Mouse (Mus musculus) activated CD4-positive, CD25-positive, alpha-beta regulatory T cell, adult 4 months (primary cell): ENCODE measurements around the gene Acot13. TPM values are rescaled to one million over a fixed set of nuclear protein-coding genes. Genes with fewer than 3 reads are reported as not detected.
"Not testable (repeated sequence)": the region's sequence is repeated elsewhere in the genome, so short reads cannot be mapped to it uniquely, and the experiment has no call there.

Experiments used
- ATAC-seq: one replicate; pipeline ENCODE4 v1.8.0; 2017
- polyA plus RNA-seq, 2 experiments: library from polyadenylated mRNA; unstranded; fragments of 100-300 nt; shearing (Covaris generic); gene quantifications; one replicate each; pipeline ENCODE4 v1.2.1; 2017

The Acot13 gene
- polyA plus RNA-seq = 10 to 100 TPM; 69.2 to 76.1 TPM

DNA sequence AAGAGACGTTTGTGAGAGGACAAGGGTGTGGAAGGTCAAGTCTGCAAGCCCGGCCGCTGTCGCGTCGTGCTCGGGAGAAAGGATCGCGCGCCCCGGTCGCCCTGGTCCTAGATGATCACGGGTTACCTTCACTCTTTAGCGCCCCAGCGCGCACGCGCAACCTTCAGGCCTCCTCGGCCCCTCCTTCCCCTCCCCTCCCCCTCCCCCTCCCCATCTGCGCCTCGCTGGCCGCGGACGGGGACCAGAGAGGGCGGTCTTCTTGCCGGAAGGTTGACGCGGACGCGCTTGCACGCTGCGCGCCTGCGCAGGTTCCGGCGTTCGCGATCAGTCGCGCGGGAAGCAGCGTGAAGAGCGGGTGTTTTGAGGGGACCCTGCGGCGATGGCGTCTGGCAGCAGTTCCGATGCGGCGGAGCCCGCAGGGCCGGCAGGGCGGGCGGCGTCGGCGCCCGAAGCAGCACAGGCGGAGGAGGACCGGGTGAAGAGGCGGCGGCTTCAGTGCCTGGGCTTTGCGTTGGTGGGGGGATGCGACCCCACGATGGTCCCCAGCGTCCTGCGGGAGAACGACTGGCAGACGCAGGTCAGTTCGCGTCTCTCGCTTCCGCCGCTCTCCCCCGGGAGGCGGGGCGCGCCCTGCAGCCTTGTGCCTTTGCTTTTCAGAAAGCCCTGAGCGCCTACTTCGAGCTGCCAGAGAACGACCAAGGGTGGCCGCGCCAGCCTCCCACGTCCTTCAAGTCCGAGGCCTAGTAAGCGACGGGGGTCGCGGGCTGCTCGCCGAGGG lies at the start of gene Acot13, which contains the start of gene Tdp2:
Gene Acot13, minus strand, starts transcription at position 188 of the 778 bp plus-strand sequence.
Gene Tdp2, plus strand, starts transcription at position 327 of the 778 bp plus-strand sequence.
- peak; percentile 96 for ATAC-seq

DNA sequence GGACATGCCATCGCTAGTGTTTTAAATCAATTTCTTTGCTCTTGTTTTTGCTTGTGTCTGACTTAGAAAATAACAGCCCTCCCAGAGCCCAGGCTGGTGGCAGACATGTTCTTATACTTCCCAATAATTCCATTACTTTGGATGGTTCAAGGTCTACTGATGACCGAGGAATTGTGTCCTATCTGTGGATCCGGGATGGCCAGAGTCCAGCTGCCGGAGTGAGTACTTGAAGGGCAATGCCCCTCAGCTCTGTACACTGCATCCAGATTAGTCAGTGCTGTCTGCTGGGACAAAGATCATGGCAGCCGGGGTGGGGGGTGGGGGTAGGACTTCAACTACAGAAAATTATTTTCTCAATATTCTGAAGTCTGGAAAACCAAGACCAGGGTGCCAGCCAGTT lies 49.4 kb upstream of the Acot13 start:
- ATAC-seq = no peak

DNA sequence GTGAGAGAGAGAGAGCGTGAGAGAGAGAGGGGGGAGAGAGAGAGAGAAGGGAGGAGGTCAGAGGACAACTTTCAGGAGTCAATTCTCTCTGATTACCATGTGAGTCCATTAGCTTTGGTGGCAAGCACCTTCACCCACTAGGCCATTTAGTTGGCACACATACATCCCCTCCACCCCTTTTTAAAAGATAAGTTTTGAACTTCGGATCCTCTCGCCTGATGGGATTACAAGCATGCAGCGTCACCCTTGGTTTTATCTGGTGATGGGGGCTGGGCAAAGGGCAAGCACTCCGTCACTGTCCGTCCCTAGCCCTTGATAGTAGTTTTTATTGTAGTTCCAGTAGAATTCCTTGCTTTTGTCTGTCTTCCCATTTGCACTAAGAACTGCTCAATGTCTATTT lies 48.9 kb upstream of the Acot13 start:
- no peak for ATAC-seq

DNA sequence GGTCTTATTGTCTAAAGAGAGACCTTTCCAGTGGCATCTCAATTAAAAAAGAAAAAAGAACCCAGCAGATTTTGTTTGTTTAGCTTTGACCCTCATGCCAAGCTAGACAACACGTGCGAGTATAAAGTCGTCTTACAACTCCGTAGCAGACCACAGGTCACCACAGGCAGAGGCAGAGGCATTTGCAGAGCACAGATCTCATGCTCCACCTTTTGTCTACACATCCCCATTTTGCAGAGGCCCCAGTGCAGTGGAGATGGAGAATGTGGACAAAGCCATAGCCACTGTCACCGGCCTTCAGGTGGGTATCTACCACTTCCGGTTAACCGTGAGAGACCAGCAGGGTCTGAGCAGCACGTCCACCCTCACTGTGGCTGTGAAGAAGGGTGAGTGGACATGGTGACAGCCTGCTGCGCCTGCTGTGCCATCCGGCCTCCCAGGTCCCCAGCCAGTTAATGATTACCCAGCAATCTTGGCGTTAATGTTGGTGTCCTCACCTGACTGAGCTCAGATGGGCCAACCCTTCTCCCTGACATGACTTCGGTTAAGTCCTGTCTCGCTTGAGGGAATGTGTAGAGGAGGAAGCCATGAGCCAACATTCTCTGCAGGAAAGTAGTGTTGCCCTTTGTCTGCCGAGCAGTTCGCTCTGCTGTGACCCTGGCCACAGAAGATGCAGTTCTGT lies 48.2 kb upstream of the Acot13 start:
- no peak for ATAC-seq

DNA sequence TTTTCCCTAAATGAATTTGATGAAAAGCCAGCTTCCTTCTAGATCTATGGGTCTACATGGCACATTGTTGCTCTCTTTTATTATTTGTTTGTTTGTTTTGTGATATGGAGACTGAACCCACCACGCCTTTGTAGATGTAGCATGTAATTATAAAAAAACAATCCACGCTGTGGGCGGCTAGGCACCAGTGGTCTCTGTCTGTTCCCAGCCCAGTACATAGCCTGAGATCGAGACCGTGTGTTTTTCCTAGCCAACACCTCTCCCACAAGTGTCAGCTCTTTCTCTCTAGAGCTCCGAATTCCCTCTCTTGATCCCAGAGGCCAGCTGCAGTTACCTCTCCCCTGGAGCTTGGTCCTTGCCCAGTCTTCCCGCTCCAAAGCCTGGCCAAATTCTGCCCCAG lies 36.9 kb upstream of the Acot13 start:
- no peak for ATAC-seq

DNA sequence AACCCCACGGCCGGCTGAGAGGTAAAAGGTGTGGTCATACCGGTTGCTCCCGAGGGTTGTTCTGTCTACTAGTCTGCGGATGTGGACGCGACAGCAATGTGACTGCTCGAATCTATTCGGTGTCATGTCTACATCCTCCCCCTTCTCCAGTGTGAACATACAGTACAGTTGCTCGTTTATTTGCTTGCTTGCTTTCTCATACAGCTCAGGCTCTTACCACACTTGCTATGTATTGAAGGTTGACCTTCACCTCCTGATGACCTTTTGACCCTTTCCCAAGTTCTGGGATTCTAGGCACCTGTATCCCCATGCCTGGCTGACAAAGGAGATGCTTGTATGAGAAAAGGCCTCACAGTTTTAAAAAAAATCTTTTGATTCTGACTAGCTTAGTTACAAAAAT lies 36.4 kb upstream of the Acot13 start:
- ATAC-seq = no peak

DNA sequence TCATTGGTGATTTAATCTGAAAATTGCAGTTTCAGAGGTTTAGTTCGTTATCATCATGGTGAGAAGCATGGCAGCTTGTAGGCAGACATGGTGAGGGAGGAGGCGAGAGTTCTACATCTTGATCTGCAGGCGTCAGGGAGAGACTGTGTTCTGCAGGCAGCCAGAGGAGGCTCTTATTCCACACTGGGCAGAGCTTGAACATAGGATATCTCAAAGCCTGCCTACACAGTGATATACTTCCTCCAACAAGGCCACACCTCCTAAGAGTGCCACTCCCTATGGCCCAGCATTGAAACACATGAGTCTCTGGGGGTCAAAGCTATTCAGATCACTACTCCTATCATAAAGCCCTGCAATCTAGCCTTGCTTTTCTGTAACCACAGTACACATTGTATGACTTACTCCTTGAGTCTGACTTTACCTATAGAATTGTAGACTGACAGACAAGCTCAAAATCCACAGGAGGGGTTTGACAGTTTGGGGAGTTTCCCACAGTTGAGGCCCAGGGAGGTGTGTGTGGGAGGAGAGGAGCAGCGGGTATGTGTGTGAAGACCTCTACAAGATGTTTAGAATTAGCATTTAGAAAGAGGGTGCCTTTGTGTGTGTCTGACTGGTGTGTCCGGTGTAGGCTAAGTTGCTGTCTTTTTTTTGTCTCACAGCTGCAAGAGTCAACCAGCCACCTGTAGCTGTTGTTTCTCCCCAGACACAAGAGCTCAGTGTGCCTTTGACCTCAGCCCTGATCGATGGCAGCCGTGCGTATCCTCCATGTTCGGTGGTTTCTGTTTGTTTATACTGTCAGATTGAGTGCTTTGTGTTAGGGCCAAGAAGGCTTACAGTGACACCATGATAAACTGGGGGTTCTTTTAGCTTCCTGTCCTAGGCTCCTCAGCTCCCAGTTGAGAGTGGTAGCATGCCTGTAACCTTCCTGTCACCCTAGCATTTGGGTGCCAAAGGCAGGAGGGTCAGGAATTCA lies 35.4 kb upstream of the Acot13 start:
- peak; percentile 75 for ATAC-seq

DNA sequence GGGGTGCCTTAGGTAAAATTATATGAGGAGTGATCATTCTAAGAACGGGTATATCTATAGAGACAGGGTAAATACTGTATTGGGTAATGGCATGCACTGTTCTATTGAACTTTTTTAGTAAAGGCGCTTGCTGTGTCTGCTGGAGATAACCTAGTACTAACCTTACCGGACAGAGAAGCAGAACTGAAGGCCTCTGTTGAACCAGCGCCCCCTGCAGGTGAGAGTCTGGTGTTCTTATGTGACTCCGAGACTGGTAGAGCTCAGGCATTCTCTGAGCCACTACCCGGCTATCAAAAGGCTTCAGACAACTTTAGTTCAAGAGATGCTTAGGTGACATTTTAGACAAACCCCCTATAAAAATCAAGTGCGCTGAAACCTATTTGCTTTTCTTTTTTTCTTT lies 31.2 kb upstream of the Acot13 start:
- no peak for ATAC-seq

DNA sequence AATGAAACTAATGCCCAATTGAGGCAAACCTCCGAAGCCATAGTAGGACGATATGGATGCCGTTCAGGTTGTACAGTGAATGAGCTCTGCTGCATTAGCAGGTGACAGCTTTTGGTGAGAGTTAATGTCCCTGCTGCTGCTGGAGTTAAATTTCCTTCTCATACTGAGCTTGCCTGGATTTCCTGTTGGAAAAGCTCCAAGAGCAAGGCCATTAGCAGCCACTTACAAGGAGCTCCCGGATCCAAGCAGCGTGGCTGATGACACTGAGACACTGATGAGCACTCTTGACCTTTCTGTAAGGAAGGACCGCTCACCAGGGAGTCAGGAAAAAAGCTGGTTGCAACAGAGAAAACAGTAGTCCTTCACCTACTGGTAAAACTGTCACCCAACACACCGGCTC lies 30.7 kb upstream of the Acot13 start:
- ATAC-seq = no peak

DNA sequence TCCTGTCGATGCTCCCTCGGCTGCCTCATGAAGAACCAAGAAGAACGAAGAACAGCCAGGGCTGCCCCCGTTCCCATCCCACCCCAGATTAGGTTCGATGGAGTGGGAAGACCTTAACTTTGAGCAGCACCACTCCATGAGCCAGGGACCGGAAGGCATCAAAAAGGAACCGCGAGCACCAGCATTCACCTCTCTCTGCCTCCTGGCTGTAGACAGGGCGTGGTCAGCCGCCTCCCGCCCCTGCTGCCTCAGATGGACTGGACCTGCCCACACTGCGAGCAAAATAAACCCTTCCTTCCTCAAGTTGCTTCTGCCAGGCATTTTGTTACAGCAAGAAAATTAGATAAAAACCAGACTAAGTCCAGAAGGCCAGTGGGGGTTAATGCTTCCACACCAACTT lies 29.7 kb upstream of the Acot13 start:
- no peak for ATAC-seq

DNA sequence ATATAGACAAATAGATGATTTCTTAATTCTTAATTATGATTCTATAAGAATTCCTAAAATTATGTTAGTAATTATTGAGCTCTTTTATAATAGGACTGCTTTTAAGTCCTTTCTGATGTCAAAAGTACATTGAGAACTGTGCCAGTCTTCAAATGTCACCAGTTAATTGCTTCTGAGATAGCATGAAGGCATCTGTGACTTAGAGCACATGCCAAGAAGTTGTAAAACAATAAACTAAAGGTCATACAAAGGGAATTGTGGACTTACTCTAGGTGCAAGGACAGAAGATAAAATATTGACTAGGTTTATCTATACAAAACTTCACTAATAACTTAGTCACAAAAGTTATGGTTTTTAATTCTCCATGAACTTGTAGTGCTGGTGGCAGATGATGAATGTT lies 27.8 kb upstream of the Acot13 start:
- ATAC-seq = no peak

DNA sequence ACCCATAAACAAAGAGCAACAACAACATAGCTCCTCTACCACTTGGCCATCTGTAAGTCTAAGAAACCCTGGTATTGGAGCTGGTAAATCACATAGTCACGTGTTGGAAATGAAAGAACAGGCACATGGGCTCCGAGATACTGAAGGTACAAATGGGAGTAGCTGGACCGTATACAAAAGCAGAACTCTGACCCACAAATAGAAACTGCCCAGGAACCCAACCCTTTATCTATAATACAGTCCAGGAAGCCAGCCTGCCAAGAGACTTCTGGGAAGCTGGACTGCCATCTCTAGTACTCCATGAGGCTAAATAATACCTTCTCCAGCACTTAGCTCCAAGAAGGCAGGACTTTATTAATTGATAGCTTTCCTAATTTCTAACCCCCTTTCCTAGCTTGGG lies 21.2 kb upstream of the Acot13 start:
- no peak for ATAC-seq

DNA sequence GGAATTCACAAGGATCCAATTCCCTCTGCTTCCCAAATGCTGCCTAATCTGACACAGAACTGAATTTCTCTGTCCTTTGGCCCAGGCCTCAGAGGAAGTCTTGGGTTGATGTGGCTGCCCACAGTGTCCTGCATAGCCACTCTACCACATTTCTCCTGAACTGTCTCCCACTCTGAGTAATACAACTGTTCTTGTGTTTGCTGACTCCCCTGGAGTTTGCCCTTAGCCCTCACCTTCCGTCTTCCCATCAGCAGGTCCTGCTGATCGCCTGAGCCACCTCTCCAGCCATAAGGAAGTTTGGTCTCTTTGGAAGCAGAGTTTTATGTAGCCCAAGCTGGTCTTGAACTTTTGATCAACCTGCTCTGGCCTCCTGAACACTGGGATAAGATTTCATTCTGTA lies 20.6 kb upstream of the Acot13 start:
- no peak for ATAC-seq

DNA sequence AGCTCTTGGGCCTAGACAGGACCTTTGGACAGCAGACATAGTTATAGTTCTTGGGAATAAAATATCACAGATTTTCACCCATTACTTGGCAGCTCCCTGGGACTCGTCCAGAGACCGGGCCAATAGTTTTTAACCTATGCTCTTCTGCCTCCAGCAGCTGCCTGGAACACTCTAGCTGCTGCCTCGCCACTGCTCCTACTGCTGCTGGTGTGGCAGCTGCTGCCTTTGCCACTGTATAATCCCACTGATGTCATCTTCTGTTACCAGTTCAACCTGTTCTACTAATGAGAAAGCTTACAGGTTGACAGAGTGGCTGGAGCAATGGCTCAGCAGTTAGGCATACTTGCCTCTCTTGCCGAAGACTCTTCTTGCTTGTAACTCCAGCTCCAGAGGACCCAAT lies 18.0 kb upstream of the Acot13 start:
- ATAC-seq = no peak

DNA sequence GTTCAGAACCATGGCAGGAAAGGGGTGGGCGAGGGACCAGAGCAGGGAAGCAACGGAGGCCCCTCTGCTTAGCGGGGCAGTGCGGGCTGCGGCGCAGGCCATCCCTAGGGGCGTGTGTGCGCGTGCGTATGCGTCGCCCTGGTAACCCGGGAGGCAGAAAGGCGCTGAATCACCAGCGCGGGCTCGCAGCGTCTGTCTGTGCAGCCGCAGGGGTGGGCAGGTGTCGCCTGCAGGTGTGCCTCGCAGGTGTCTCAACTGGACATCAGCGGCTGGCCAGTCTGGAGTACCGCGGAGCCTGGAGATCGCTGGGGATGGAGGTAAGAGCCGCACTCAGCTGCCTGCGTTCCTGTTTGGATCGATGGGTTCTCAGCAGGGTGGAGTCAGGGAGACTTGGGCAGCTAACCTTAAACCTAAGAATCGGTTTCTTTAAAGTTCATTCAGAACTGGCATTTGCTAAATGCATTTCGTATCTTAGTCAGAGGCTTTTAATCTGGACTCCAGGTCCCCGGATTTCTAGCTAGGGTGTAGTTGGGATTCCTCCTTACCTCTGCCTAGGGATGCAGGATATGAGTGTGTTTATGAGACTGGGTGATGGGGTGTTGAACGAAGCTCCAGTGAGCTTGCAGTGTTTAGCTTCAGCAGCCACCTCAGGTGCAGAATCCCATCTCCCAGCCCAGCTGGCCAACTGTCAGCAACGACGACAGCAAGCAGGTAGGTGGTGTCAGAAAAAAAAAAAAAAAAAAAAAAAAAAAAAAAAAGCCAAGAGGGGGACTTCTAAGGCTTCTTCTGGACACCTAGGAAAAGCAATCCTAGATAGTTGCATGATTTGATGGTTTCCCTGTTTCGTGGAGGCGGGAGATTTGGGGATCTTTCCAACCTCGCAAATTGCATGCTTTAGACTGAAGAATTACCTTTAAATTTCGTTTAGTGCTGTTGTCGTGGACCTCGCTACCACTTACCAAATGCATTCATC lies 13.9 kb upstream of the Acot13 start, which contains the start of gene D130043K22Rik:
Gene D130043K22Rik, plus strand, starts transcription at position 153 of the 973 bp plus-strand sequence.
- no peak for ATAC-seq

DNA sequence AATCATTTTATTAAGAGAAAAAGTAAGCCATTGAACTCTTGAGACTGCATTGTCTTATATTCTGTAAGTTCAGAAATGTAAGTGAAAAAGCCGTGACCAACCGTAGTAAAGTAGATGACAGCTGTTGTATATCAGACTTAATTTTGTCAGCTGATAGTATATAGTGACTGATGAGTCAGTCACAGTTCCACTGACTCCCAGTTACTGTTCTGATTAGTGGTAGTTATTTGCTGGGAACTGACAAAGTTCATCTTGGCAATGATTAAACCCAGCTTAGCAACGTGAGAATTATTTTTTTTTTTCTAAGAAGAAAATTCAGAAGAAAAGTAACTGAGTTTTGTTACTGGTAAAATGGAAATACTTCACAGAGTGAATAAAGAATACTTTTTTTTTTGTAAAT lies 10.4 kb upstream of the Acot13 start:
- ATAC-seq = no peak

DNA sequence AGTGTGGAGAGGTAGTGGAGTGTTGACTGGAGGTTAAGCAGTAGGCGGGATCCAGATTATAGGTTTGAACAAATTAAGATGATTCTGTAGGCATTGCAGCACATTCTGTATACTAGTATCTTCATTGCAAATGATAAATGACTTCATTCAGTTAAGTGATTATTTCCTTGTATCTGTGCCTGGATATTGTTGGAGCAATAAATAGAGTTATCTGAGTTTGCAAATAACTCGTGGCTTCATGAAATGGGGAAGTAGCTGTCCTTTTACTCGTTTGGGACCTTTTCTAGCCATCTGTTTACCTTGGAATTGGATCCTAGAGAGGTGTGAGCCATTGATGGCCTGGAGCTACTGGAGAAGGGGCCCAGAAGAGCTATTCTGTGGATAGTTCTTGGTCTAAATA lies 8.5 kb upstream of the Acot13 start:
- no peak for ATAC-seq

DNA sequence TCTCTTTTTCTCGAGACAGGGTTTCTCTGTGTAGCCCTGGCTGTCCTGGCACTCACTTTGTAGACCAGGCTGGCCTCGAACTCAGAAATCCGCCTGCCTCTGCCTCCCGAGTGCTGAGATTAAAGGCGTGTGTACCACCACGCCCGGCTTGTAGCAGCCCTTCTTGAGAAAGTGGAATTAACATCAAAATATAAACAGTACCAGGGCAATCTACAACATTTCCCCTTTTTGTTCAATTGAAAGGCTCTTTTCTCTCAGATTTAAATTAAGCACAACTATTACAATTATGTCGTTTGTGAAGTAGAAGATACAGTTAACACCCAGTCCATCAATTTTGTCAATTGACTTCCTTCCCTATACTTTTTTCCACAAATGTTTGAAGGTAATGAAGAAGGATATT lies 6.4 kb upstream of the Acot13 start:
- not testable (repeated sequence) for ATAC-seq

DNA sequence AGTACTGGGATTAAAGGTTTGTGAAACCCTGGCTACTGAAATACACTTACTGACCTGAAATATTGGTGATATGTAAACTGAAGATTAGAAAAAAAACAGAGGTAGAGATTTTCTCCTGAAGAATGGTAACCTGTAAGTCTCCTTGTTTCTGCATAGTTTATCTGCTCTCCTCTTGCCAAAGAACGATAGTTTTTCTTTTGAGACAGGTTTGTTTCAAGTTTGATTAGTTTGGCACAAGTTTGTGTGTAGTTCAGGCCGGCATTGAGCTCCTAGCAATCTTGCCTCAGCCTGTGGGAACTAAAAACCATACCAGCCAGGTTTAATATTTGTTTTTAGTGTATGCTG lies 1.4 kb upstream of the Acot13 start:
- no peak for ATAC-seq

DNA sequence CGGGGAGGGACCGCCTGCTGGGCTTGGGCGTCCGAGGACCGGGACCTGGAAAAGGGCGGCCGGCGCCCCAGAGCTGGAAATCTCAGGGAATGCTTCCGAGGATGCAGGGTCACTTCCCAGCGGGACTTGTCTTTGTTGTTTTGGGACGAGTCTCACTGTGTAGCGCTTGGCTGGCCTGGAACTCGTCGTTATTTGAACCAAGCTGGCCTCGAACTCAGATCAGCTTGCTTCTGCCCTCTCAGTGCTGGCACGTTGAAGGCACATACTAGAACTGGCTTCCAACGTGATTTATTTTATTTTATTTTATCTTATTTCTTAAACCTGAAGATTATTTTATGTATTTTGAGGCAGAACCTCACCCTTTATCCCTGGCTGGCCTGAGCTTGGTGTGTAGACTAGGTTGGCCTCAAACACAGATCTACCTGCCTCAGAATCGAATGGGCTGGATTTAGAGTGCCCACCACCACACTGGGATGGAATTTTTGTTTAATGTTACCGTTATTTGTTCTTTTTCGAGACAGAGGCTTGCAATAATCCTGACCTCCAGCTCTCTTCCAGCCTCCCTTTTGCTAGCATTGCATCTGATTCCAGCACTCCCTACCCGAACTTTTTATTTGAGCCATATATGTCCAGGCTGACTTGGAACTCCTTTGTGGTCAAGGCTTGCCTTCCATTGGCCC lies 931 bp upstream of the Acot13 start:
- no peak for ATAC-seq

DNA sequence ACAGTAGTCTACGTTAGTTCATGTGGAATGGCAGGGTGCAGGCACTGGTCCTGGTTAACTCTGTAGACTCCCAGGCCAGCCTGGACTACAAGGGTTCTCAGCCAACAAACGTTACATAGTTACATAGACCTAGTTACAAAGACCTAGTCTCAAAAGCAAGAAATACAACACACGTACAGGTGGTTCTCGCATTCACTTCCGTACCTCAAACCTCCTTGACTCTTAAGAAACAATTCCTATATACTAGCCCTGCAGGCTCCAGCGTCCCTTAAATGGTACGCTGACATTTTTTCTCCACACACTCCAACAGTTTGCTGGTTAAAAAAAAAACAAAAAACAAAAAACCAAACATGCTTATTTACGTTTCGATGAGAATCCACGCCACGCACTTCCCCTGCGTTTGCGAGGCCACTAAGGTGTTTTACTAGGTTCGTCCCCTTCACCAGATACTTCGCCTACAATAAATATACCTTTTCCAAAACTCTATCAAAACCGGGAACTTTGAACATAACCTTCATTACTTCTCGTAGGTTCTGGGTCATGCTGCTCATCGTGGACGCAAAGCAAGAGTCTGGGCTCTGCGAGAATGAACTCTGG lies 486 bp downstream of the Acot13 start:
- ATAC-seq = peak; percentile 12
